Mouse (Mus musculus) adrenal gland, adult 2 months (tissue): ENCODE data around the gene Hsd17b7. TPM values are rescaled to one million over a fixed set of nuclear protein-coding genes. Genes with fewer than 3 reads are reported as not detected.

Experiments used
- DNase-seq: peaks from one replicate; pipeline ENCODE4 v3.0.0; 2021
- polyA plus RNA-seq: library from polyadenylated mRNA; depleted of rRNA; stranded (reverse); fragments of >200 nt; gene quantifications from 2 replicates; pipeline ENCODE4 v1.2.3, GENCODE M21; 2012; rRNA removed
- total RNA-seq, 2 experiments: library from RNA; stranded (reverse); gene quantifications; 2 replicates each; pipeline ENCODE4 v1.2.3; 2021

The Hsd17b7 gene
- total and polyA plus RNA-seq, 3 experiments = 10.8 to 126 (median 11.0) TPM

- DNase-seq = no peak
Measured at GRCm38 (mm10) chr1:169939345-169939744, 29.7 kb downstream of the Hsd17b7 start.

DNA sequence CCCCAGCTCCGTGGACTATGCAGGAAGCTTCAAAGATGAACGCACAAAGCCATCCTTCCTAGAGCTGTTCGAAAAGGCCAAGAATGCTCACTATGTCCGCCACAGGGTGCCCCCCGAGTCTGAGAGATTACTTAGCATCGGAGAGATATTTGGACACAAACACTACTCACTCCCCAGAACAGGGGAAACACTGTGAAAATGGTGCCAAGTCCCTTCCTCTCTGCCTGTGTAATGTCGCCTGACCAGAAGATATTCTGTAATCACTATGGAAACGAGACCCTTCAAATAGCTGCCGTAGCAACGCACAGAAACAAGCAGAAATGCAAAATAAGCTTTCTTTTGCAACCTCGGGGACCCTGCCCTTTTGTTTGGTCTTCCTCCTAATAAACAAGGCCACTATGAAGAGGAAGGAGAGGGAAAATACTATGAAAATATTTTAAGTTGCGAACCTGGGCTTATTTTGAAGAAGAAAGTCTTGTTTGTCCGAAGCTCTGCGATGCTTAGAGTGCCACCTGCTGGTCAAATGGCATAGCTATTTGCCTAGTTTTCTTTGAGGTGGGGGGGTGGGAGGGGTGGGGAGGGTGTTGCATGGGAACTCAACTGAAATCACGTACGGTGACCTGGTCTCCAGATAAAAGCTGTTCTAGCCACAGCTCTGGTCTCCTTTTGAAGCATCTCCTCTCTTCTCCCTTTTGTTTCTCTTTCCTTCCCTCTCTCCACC lies 34.9 kb downstream of the Hsd17b7 start:
- DNase-seq = peak; percentile 30

DNA sequence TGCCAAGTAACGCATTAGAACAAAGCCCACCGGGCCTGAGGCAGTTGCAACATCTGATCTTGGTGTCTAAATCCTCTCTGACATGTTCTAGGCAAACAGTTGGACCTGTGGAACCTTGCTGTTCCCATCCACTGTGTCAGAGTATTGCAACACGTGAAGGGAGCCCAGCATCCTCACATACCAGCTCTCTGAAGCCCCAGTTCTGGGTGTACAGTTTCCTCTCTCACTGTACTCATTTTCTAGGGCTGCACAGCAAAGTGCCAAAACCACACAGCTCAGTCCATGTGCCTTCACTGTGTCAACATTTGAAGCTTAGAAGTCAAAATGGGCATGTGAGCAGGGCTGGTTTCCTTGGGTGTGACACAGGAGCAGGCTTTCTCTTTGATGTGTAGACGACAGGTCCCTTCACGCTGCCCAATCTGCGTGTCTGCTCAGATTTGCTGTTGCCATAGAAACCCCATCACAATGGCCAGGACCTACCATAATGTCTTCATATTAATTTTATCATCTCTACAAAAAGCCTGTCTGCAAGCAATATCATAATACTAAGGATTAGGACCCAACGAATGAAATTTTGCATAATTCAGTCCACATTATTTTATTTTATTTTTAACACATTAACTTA lies 36.8 kb downstream of the Hsd17b7 start:
- DNase-seq = no peak

GRCm38 (mm10) chr1:169931698-169932097 lies 37.3 kb downstream of the Hsd17b7 start:
- no peak for DNase-seq

GRCm38 (mm10) chr1:169928454-169928971 lies 40.5 kb downstream of the Hsd17b7 start, which contains the start of gene Ccdc190:
TSS of gene Ccdc190 (plus strand) at chr1:169928648.
- peak; percentile 35 for DNase-seq

DNA sequence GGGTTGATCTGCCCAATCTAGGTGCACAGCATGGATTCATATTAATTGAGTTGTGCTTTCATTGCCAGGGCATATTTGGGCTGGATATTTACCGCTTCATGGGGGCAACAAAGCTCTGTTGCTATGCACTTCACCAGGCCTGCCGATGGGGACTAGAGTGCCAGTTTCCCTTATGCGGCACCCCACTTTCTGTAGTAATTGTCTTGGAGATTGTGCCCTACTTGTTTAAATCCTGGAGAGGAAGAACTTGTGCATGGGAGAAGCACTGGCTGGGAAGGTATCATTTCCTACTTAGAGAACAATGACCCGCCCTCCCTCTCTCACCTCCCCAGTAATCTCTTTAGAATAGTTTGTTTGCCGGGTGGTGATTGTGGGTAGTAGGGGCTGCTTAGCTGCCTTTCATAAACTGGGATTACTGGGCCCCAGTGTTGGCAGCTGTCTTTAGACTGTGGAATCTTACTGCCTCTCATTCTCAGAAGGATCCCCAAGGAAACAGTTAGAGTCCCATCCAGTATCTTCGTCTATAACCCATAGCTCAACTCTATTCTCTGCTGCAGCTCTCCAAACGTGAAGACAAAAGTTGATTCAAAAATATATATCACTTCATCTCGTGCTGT lies 41.2 kb downstream of the Hsd17b7 start:
- DNase-seq = no peak

GRCm38 (mm10) chr1:169924567-169924966 lies 44.5 kb downstream of the Hsd17b7 start:
- peak; percentile 29 for DNase-seq

DNA sequence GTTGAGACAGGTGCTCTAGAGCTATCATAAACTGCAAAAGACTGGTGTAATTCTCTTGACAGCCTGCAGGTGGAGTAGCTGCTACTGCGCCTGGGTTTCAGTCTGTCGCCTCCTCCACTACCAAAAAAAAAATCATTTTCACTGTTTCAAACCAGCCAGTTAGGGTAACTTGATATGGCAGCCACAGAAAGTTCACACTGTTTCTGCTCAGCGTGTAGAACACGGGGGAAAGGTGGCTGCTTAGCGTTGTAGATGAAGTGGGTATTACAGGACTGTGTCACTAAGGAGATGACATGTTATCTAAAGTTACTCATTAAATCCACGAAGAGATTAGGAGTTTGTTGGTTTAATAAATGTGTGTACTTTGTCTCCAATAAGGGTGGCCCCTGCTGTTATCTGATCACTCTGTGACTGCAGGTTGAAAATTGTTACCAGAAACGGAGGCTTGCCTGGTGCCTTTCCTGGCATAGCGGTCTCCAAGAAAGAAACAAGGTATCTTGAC lies 47.3 kb downstream of the Hsd17b7 start:
- no peak for DNase-seq

DNA sequence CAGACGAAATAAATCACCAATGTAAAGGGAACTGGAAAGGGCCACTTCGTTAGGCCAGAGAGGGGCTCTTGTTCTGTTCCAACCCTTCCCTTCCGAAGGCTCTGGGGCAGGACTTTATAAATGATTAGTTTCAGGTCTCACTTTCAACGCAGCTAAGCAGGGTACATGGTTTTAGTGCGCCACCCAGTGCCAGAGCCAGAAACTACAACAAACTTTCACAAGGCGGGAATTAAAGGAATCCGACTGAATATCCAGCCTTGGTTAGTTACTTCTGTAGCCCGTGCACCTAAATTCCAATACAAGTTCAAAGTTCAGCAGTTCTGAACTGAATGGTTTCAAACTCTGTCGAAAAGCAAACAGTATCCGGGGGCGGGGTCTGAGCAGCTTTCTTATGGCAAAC lies 49.8 kb downstream of the Hsd17b7 start:
- peak; percentile 77 for DNase-seq

DNA sequence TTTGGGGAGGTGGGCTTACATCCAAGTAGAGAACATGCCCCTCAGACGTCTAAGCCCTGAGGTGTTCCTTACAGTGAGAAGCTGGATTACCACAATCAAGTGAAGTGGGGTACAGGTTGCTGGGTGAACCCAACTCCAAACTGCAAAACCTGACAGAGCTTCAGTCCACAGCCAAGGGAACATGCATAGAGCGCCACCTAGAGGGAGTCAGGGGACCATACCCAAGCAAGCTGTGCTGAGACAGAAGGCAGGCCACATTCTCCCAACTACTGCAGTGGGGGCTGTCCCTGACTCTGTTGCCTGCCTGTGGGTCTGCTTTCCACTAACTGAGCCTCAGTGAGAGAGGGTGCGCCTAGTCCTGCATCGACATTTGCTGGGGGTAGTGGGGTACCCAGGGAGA lies 51.0 kb downstream of the Hsd17b7 start:
- DNase-seq = peak; percentile 71

DNA sequence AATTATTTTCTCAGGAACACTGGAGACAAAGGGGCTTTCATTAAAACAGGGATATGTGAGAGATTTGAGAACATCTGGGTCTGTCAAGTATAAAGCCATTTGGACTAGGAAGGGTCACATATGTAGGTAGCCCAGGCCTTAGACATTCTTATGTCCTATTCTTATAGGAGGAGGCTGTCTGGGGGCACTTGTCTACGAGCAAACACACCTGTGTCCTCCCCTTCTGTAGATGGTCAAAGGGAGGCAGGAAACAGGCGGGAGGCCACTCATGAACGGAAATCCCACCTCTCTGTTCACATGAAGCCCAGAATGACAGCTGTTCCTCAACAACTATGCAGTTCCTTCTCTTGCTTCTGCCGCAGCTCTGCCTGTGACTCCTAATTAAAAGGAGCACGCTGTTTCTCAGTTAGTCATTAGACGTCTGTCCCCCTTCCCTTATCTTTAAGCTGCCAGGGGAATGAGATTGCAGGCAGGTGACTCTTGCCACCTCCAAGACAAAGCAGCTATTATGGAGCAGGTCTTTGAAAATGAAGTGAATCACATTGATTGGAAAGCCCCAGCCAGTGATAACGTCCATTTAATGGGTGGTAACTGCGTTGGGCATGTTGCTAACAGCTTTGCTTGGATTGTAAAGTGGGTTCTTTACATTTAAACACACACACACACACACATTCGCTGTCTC lies 51.8 kb downstream of the Hsd17b7 start:
- DNase-seq = no peak

- peak; percentile 21 for DNase-seq
Measured at GRCm38 (mm10) chr1:169916659-169917058, 52.4 kb downstream of the Hsd17b7 start.

DNA sequence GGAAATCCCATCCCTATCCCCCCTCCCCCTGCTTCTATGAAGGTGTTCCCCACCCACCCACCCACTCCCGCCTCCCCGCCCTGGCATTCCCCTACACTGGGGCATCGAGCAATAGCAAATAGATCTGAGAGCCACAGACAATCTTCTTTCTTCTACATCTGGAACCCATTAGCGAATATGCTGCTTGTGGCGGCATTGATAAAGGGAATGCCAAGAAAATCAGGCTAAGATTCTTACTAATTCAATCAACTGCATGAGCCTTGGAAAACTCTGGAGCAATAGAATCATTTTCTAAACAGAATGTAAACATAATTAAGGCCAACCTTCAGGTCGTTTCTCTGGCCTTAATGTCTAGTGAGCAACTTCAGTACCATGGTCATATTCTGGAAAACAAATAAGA lies 57.5 kb downstream of the Hsd17b7 start:
- DNase-seq = no peak

DNA sequence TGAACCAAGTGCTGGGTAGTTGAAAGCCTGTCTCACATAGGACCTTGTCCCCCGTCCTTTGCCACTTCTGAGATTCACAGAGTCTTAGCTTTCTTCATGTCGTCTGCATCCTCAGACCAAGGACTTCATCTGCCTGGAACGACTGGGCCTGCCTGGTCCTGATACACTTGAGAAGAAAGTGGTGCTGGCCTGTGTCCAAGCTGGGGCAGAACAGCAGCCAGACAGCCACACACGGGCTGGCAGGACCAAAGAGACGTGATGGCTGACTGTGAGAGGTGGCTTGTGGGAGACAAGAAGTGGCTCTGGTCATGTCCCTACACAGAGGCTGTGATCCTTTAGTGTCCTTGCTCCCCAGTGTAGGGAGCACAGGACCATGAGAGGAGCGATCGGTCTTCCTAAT lies 58.3 kb downstream of the Hsd17b7 start:
- DNase-seq = no peak

DNA sequence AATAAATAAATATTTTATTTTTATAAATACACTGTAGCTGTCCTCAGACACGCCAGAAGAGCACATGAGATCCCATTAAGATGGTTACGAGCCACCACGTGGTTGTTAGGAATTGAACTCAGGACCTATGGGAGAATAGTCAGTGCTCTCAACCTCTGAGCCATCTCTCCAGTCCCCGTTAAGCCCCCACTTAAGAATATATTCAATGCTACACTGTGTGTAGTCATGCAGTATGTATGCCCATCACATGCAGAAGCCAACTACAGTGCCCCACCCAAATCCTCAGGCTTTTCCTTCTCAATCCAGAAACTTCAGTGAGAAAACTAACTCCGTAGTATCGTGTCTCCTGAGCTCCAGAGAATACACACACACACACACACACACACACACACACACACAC lies 59.4 kb downstream of the Hsd17b7 start:
- DNase-seq = no peak

DNA sequence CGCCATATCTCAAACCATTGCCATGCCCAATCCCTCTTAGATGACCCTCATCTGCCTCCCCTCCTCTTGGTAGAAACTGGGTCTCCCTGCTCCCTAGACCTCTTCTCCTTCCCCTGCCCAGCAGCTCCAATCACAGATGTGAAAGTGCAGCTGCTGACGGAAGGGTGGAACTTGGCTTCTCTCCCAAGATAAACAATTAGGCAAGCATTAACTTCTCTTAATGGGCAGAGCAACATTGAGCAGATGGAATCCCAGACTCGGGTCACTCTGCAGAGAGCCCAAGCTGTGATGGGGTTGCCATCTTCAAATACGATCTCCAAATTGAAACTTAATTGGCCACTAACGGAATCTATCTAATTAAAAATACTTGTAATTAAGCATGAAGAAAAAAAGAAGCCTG lies 59.9 kb downstream of the Hsd17b7 start:
- no peak for DNase-seq

DNA sequence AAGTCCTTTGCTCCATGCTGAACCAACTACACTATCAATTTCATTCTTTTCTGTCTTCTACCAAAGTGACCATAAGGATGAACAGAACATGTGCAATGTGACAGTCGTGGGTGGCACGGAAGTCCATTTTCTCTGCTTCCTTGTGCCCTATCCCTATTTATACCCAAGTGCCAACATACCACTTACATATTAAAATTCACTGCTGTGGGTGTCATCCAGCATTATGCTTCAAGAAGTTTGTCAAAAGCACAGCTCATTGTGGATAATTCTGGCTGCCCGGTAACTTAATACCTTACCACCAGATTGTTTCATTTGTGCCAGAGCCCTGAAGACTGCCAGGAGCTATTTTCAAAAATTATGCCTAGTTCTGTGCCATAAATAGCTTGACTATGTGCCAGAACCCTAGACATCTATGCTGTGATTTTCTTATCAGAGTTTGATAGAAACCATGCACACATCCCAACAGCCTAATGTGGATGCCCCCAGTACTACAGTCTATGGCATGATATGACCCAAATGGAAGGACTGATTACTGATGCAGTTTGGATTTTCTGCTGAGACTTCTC lies 68.2 kb downstream of the Hsd17b7 start:
- DNase-seq = no peak

Other genes with a start within 250 kb of the Hsd17b7 start
- gene Rgs4, start 221.6 kb downstream of the Hsd17b7 start, total RNA-seq = 10 to 100 TPM; 31.1 to 70.0 TPM
- gene Rgs4, start 221.6 kb downstream of the Hsd17b7 start, polyA plus RNA-seq = 3.0 and 3.2 TPM in 2 replicates
- gene Ccdc190, start 40.6 kb downstream of the Hsd17b7 start, total RNA-seq = under 1 TPM; 0.38 to 0.40 TPM
- not detected in 2 replicates for gene Ccdc190, start 40.6 kb downstream of the Hsd17b7 start, polyA plus RNA-seq
- gene Ddr2, start 141.5 kb upstream of the Hsd17b7 start, total RNA-seq = 10 to 100 TPM; 17.2 to 23.0 TPM
- 2.7 and 3.3 TPM in 2 replicates for gene Ddr2, start 141.5 kb upstream of the Hsd17b7 start, polyA plus RNA-seq
- gene Uap1, start 205.7 kb upstream of the Hsd17b7 start, total RNA-seq = 10 to 100 TPM; 42.3 to 47.2 TPM
- 7.0 and 7.5 TPM in 2 replicates for gene Uap1, start 205.7 kb upstream of the Hsd17b7 start, polyA plus RNA-seq
- gene Uhmk1, start 246.2 kb upstream of the Hsd17b7 start, total RNA-seq = 10 to 100 TPM; 60.6 to 65.4 TPM
- gene Uhmk1, start 246.2 kb upstream of the Hsd17b7 start, polyA plus RNA-seq = 8.0 and 8.3 TPM in 2 replicates